Mouse (Mus musculus) left cerebral cortex, postnatal 25 days (tissue): ENCODE data around the gene Slc35a1. TPM values are rescaled to one million over a fixed set of nuclear protein-coding genes. Genes with fewer than 3 reads are reported as not detected.

Experiments
- total RNA-seq, 2 experiments: library from RNA; stranded (reverse); gene quantifications; 2 replicates each; pipeline ENCODE4 v1.2.3; 2021

The Slc35a1 gene
- total RNA-seq, 2 experiments from 2014 or later: 19.6 to 22.6 TPM

Other genes with a start within 250 kb of the Slc35a1 start
- 100 to 1,000 TPM; 103 to 114 TPM for gene Akirin2, start 136.5 kb downstream of the Slc35a1 start, total RNA-seq
- 10 to 100 TPM; 38.5 TPM for gene Orc3, start 72.5 kb downstream of the Slc35a1 start, total RNA-seq
- 10 to 100 TPM; 27.5 to 32.4 TPM for gene Rars2, start 72.5 kb downstream of the Slc35a1 start, total RNA-seq
- gene Cfap206, start 42.8 kb upstream of the Slc35a1 start, total RNA-seq: 1 to 10 TPM; 2.1 to 2.5 TPM
- gene Gm136, start 68.8 kb upstream of the Slc35a1 start, total RNA-seq: not detected
- gene Smim8, start 91.0 kb upstream of the Slc35a1 start, total RNA-seq: 10 to 100 TPM; 19.5 to 24.3 TPM
- 10 to 100 TPM; 26.5 to 26.7 TPM for gene Zfp292, start 195.5 kb upstream of the Slc35a1 start, total RNA-seq
- not detected for gene Cga, start 206.3 kb upstream of the Slc35a1 start, total RNA-seq